Mouse (Mus musculus) left cerebral cortex, adult 2 months (tissue): ENCODE data around the gene Nop9. TPM values are rescaled to one million over a fixed set of nuclear protein-coding genes. Genes with fewer than 3 reads are reported as not detected.
"Not testable (repeated sequence)": the region's sequence is repeated elsewhere in the genome, so short reads cannot be mapped to it uniquely, and the experiment has no call there.

ENCODE experiments used
- DNase-seq, 2 experiments: peaks; one replicate each; pipeline ENCODE4 v3.0.0; 2021 to 2022; ENCODE audit warnings: low spot score in 2 of 2, mixed read lengths in 1 of 2; ENCODE audit errors: extremely low spot score in 1 of 2
- H3K27ac ChIP-seq: fragments of 200-600 bp; 2 replicates; pipeline ENCODE4 v1.8.1; 2022
- H3K4me3 ChIP-seq: fragments of 200-600 bp; 2 replicates; pipeline ENCODE4 v1.8.1; 2022
- CTCF ChIP-seq: fragments of 200-600 bp; IDR thresholded peaks from 2 replicates; pipeline ENCODE4 v1.8.1; 2022; ENCODE audit warnings: antibody characterized with exemption, mild to moderate bottlenecking, moderate library complexity
- intact Hi-C: fragments of 180-260 bp; cut with DNase I; formaldehyde crosslinking; loops from one replicate; pipeline ENCODE4 v1.15.1; 2025
- total RNA-seq, 2 experiments: library from RNA; stranded (reverse); gene quantifications; 2 replicates each; pipeline ENCODE4 v1.2.3; 2021

Gene Nop9
- total RNA-seq, 2 experiments from 2014 or later = 9.6 to 12.9 TPM

DNA sequence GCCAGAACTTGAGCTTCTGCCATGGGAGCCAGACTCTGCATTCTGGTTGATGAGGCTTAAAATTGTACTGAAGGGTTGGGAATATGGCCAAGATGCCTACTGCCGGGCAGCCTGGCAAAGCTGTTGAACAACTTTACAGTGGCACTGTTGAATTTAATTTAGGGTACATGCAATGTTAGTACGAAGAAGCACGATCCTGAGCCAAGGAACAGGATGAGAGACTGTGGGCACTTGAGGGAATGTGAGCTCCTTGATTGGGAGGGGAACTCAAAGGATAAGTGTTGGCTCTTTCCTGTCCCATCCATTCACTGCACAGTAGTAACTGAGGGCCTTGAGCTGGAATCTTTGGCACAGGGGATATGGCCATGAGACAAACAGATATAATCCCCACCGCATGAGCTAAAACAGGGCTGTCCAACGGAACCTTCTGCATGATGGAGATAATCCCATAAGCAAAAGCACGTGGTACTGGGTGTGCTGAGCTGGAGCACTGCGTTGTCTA, 14.9 kb upstream of the Nop9 start:
- DNase-seq = no peak
- intact Hi-C loops = no loop called here
- Histone ChIP-seq H3K27ac (no peak overlapping the region; the same call in 1 of the 2 replicates), H3K4me3 (no peak overlapping the region)
- no peak for TF ChIP-seq CTCF

GRCm38 (mm10) chr14:55733889-55734288, 11.6 kb upstream of the Nop9 start:
- intact Hi-C loops = no loop called here
- no peak for DNase-seq
- TF ChIP-seq CTCF = no peak
- H3K27ac ChIP-seq = no peak overlapping the region
- no peak overlapping the region for H3K4me3 ChIP-seq

DNA sequence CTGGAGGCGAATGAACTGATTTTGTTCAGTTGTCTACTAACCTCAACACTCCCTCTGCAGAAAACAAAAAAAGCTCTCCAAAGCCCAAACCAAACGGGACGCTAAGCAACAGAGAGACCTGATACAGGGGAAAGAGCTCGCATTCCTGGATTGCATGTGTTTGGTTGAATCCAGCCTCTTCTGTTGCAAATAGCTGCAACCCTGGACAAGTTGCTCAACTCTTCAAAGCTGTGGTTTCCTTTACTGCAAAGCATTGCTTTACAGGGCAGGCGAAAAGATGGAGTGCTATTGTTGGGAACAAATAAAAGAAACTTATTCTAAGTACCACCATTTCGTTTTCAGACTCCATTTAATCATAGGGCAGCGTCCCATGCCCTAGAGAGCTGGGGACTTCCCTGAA, 10.6 kb upstream of the Nop9 start:
- intact Hi-C loops = no loop called here
- no peak for DNase-seq
- no peak overlapping the region for H3K4me3 ChIP-seq
- H3K27ac ChIP-seq = no peak overlapping the region
- no peak for TF ChIP-seq CTCF

DNA sequence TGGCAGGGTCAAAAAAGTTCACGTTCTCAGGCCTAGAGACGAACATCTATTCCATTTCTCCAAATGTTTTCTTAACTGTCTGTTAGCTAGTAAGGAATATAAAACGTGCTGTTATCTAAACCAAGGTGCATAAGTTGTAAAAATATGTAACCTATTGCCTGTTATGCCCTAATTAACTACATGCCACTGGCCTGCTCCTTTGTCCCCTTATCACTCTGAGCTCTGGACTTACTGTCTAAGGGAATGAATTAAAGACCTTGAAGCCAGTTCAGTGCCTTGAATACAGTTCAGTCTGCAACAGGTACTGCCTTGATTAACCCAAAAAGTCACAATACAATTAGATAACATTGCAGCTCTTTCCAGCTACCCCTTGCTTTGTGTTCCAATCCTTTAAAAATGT, 10.2 kb upstream of the Nop9 start:
- TF ChIP-seq CTCF = no peak
- no peak for DNase-seq
- intact Hi-C loops = no loop called here
- no peak overlapping the region for H3K27ac ChIP-seq
- no peak overlapping the region for H3K4me3 ChIP-seq

- TF ChIP-seq CTCF = no peak
- intact Hi-C loops = no loop called here
- H3K4me3 ChIP-seq = no peak overlapping the region
- DNase-seq = no peak
- H3K27ac ChIP-seq = no peak overlapping the region
Observed at GRCm38 (mm10) chr14:55735758-55736157, 9.7 kb upstream of the Nop9 start.

DNA sequence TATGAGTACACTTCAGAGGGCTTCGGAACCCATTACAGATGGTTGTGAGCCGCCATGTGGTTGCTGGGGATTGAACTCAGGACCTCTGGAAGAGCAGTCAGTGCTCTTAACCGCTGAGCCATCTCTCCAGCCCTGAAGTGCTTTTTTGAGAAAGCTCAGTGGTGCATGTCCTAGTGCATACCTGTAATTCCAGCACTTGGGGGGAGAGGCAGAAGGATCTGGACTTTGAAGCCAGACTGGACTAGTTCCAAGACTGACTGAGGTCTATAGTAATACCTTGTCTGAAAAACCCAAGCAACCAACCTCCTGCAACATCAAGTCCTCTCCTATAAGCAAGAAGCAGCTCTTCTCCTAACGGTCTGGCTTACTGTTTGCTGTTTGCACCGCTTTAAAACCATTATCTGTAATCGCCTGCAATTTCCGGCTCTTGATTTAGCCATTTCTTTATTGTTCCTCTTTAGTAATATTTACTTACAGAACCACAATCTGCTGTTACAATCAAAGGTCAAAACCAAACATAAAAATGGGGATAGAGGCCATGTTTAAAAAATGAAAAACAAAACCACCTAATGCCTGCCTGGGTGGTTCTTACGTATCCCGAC, 8.3 kb upstream of the Nop9 start:
- Histone ChIP-seq H3K27ac (no peak overlapping the region), H3K4me3 (no peak overlapping the region)
- TF ChIP-seq CTCF = no peak
- intact Hi-C loops = no loop called here
- no peak for DNase-seq

- peak; percentile 98 for TF ChIP-seq CTCF
- Histone ChIP-seq H3K27ac (no peak overlapping the region), H3K4me3 (no peak overlapping the region)
- intact Hi-C loops = loop anchor here (1.0 to 2.0 kb wide), 2 partner anchors 21 to 61 kb away; partner anchors contain the start of gene Rabggta
- peak; percentile 84 to 90 for DNase-seq
Observed at GRCm38 (mm10) chr14:55743711-55744110, 1.8 kb upstream of the Nop9 start.

GRCm38 (mm10) chr14:55745861-55746237, 356 bp downstream of the Nop9 start:
- peak overlapping the region; percentile 82 for H3K4me3 ChIP-seq
- peak overlapping the region; percentile 32; the same call in 1 of the 2 replicates for H3K27ac ChIP-seq
- DNase-seq = no peak
- no peak for TF ChIP-seq CTCF
- intact Hi-C loops = loop anchor here (2.0 kb wide), 1 partner anchor 23 kb away; the partner anchor contains the start of gene Rabggta

- H3K27ac ChIP-seq = no peak overlapping the region
- TF ChIP-seq CTCF = no peak; the same call in 1 of the 2 replicates
- no peak for DNase-seq
- intact Hi-C loops = no loop called here
- H3K4me3 ChIP-seq = no peak overlapping the region
Observed at GRCm38 (mm10) chr14:55747051-55747847, 1.8 kb downstream of the Nop9 start.

DNA sequence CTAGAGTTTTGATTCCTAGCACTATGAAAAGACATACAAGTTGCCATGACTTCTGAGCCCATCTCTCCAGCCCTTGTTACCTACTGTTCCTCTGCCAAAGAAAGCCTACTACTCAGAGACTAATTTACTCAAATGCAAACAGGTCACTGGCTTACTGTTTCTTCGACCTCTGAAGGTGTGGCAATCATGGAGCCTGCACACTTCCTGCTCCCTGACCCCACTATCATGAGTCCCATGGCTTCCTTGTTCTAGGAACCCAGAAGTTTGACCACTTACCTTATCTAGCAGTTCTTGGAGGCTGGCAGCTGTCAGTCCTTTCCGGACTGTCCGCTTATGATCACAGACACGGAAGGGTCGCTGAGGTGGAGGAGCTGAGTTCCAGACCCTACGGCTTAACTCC, 12.1 kb downstream of the Nop9 start:
- no peak overlapping the region for H3K4me3 ChIP-seq
- no peak for DNase-seq
- no peak for TF ChIP-seq CTCF
- no peak overlapping the region for H3K27ac ChIP-seq
- intact Hi-C loops = no loop called here

DNA sequence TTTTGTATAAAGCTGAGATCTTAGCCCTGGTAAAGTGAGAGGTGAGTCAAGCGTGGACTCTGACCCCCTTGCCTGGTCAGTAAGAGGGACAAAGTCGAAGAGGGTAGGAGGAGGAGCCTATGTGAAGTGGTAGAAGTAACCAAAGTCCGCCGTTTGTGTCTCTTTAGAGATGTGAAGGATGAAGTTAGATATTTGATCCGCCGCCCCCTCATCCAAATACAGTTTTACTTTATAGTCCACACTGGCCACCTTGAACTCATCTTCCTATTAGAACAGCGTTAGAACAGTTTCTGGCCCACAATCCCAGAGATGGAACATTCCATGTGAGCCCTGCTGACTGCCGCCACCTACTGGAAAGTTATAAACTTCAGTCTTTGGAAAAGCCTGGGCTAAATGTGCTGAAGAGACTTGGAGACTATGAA, 12.9 kb downstream of the Nop9 start, which contains the start of gene Cideb:
Gene Cideb (minus strand): TSS at position 96 of the 422 bp plus-strand sequence.
- no peak for DNase-seq
- peak; percentile 70 for TF ChIP-seq CTCF
- Histone ChIP-seq H3K27ac (no peak within 1 kb of the TSS), H3K4me3 (no peak within 1 kb of the TSS)
- intact Hi-C loops = no loop called here

GRCm38 (mm10) chr14:55760156-55760555, 14.7 kb downstream of the Nop9 start:
- DNase-seq = peak; percentile 79 to 85
- intact Hi-C loops = loop anchor here (5.0 kb wide), 1 partner anchor 142 kb away; the partner anchor contains the start of gene Sdr39u1
- H3K4me3 ChIP-seq = peak overlapping the region; percentile 21
- peak; percentile 81 for TF ChIP-seq CTCF
- not testable (repeated sequence) for H3K27ac ChIP-seq
